Mouse (Mus musculus) small intestine, adult 2 months (tissue): ENCODE results near the gene Gadd45a.

ENCODE experiments used
- CTCF ChIP-seq: fragments of 200-500 bp; IDR thresholded peaks from 2 replicates; pipeline ENCODE4 v1.5.1; 2012; ENCODE audit warnings: low read depth, mild to moderate bottlenecking, control low read depth, inconsistent platforms, low read length, moderate library complexity, mixed read lengths; ENCODE audit not compliant: insufficient replicate concordance, insufficient read length; ENCODE audit errors: extremely low read depth
- POLR2A ChIP-seq: fragments of 200-500 bp; IDR thresholded peaks from 2 replicates; pipeline ENCODE4 v1.6.1; 2012; ENCODE audit warnings: low read depth, mild to moderate bottlenecking, control low read depth, inconsistent platforms, low read length, moderate library complexity

- TF ChIP-seq CTCF = no peak
- no peak for TF ChIP-seq POLR2A
Observed at GRCm38 (mm10) chr6:66989518-66989917, 47.7 kb downstream of the Gadd45a start.
